Mouse (Mus musculus) activated CD4-positive, CD25-positive, alpha-beta regulatory T cell, adult 4 months (primary cell): Measurements from ENCODE around the gene Gm9821. TPM values are rescaled to one million over a fixed set of nuclear protein-coding genes. Genes with fewer than 3 reads are reported as not detected.
A peak's percentile ranks its signal among the peaks of the same experiment; 100 is the strongest.

ENCODE experiments used
- ATAC-seq: one replicate; pipeline ENCODE4 v1.8.0; 2017
- polyA plus RNA-seq, 2 experiments: library from polyadenylated mRNA; unstranded; fragments of 100-300 nt; shearing (Covaris generic); gene quantifications; one replicate each; pipeline ENCODE4 v1.2.1; 2017

Gm9821 gene
- polyA plus RNA-seq, 2 experiments from 2014 or later: 1.6 to 2.4 TPM

GRCm38 (mm10) chr2:91949411-91950274 lies 4.1 kb downstream of the Gm9821 start:
- ATAC-seq: no peak

GRCm38 (mm10) chr2:91950275-91951085 lies 5.0 kb downstream of the Gm9821 start:
- peak; percentile 84 for ATAC-seq

- no peak for ATAC-seq
Measured at GRCm38 (mm10) chr2:91953825-91954224, 8.3 kb downstream of the Gm9821 start.

GRCm38 (mm10) chr2:91955121-91955591 lies 9.7 kb downstream of the Gm9821 start:
- ATAC-seq: no peak

GRCm38 (mm10) chr2:91955875-91956274 lies 10.4 kb downstream of the Gm9821 start:
- ATAC-seq: no peak

- ATAC-seq: peak; percentile 69
Measured at GRCm38 (mm10) chr2:91957096-91957495, 11.6 kb downstream of the Gm9821 start.

- ATAC-seq: no peak
Measured at GRCm38 (mm10) chr2:91958049-91958448, 12.5 kb downstream of the Gm9821 start.

- ATAC-seq: no peak
Measured at GRCm38 (mm10) chr2:91958701-91959457, 13.4 kb downstream of the Gm9821 start.

GRCm38 (mm10) chr2:91959544-91960410 lies 14.3 kb downstream of the Gm9821 start:
- ATAC-seq: no peak

GRCm38 (mm10) chr2:91960459-91960858 lies 15.0 kb downstream of the Gm9821 start:
- no peak for ATAC-seq

- peak; percentile 51 for ATAC-seq
Measured at GRCm38 (mm10) chr2:91961901-91962761, 16.6 kb downstream of the Gm9821 start.

GRCm38 (mm10) chr2:91962864-91963401 lies 17.4 kb downstream of the Gm9821 start:
- ATAC-seq: no peak

GRCm38 (mm10) chr2:91963443-91963932 lies 18.0 kb downstream of the Gm9821 start:
- ATAC-seq: peak; percentile 57

GRCm38 (mm10) chr2:91964610-91965204 lies 19.2 kb downstream of the Gm9821 start:
- no peak for ATAC-seq

- ATAC-seq: no peak
Measured at GRCm38 (mm10) chr2:91965417-91965816, 19.9 kb downstream of the Gm9821 start.

- no peak for ATAC-seq
Measured at GRCm38 (mm10) chr2:91966367-91966766, 20.9 kb downstream of the Gm9821 start.

- no peak for ATAC-seq
Measured at GRCm38 (mm10) chr2:91967962-91968361, 22.5 kb downstream of the Gm9821 start.

- ATAC-seq: no peak
Measured at GRCm38 (mm10) chr2:91971231-91972097, 26.0 kb downstream of the Gm9821 start.

GRCm38 (mm10) chr2:91972121-91972566 lies 26.6 kb downstream of the Gm9821 start:
- ATAC-seq: peak; percentile 42
